ENCODE assay signal across 12 mouse cellular contexts in the genomic region with DNA sequence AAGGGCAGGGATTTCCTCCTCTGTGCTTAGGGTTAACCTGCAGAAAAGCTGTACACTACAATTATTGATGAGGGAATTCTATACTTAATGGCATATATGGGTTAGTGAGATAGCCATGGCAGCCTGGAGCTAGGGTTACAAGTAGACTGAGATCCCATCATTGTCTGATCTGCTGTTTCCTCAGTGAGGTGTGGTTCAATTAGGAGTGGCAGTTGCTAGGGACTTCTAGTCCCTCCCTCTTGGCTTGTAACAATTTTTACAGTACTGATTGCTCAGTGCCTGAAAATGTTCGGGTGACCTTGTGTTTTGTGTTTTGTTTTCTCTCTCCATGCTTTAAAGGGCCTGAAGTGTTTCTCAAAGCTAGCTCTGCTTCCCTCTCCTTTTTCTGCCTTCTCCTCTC. TPM values are rescaled to one million over a fixed set of nuclear protein-coding genes. Genes with fewer than 3 reads are reported as not detected.
DNase-seq lines count a peak whose midpoint lies in the region; ATAC-seq and TF ChIP-seq lines count a peak whose summit lies in the region.
"Had no signal": no experiment of that assay in that cellular context is flagged by ENCODE, and none has a peak within 500 bp of the region (broad histone marks: within the 10 kb centered on the region; RNA-seq: fewer than 3 reads in every experiment).

No protein-coding gene starts in this region.

- no peak; the same call in 1 of the 2 replicates for TF ChIP-seq POLR2A in cerebellum, adult 2 months (IDR thresholded peaks at IDR 0.05; ENCODE audit: borderline replicate concordance, insufficient read depth, low read length)

- TF ChIP-seq CTCF in cerebellum, adult 2 months (IDR thresholded peaks at IDR 0.05; ENCODE audit: borderline replicate concordance, insufficient read depth, low read depth, low read length): no peak
- no peak for TF ChIP-seq CTCF in hindbrain, postnatal 0 days (IDR thresholded peaks at IDR 0.05; ENCODE audit: low read depth)

- peak overlapping the region; percentile 81 for H3K4me3 ChIP-seq in cerebellum, adult 2 months (replicated peaks; ENCODE audit: insufficient read depth, low read depth, low read length)
- H3K4me3 ChIP-seq in forebrain, embryonic 11.5 days (ENCODE audit: low read depth, low read length): peak overlapping the region; percentile 94
- H3K4me3 ChIP-seq in hindbrain, postnatal 0 days (ENCODE audit: low read length): peak overlapping the region; percentile 97
- H3K4me3 ChIP-seq in neural tube, embryonic 12.5 days: peak overlapping the region; percentile 87
- H3K4me3 ChIP-seq: heart, adult 2 months; liver, embryonic 13.5 days had no signal

- no peak overlapping the region for H3K27ac ChIP-seq in cerebellum, adult 2 months (ENCODE audit: insufficient read depth, low read length)
- H3K27ac ChIP-seq in forebrain, embryonic 11.5 days (ENCODE audit: low read depth, low read length): no peak overlapping the region
- peak overlapping the region; percentile 91; the same call in 1 of the 2 replicates for H3K27ac ChIP-seq in hindbrain, postnatal 0 days
- no peak overlapping the region for H3K27ac ChIP-seq in neural tube, embryonic 12.5 days
- H3K27ac ChIP-seq: heart, adult 2 months; liver, embryonic 13.5 days had no signal

- 3% methylated on average over 1 of the region's 1 CpGs for WGBS in cerebellum, adult 2 months
- 75% methylated on average over 1 of the region's 1 CpGs for WGBS in forebrain, embryonic 11.5 days
- WGBS in hindbrain, postnatal 0 days: 15% methylated on average over 1 of the region's 1 CpGs
- WGBS in neural tube, embryonic 12.5 days: 64% methylated on average over 1 of the region's 1 CpGs

- no peak for ATAC-seq in forebrain, embryonic 11.5 days (replicated peaks; ENCODE audit: low FRiP score)
- ATAC-seq in hindbrain, postnatal 0 days: no peak
- no peak for ATAC-seq in neural tube, embryonic 12.5 days (ENCODE audit: low FRiP score, low read depth)

- H3K27me3 ChIP-seq in cerebellum, adult 2 months (ENCODE audit: control insufficient read depth, insufficient read depth, low read length): no peaks in the 10 kb centered on the region
- no peaks in the 10 kb centered on the region for H3K27me3 ChIP-seq in forebrain, embryonic 11.5 days (ENCODE audit: control insufficient read depth, insufficient read depth, low read length)
- H3K27me3 ChIP-seq in hindbrain, postnatal 0 days (ENCODE audit: insufficient read depth, low read length): no peaks in the 10 kb centered on the region
- no peaks in the 10 kb centered on the region for H3K27me3 ChIP-seq in neural tube, embryonic 12.5 days (replicated peaks)

- H3K36me3 ChIP-seq in forebrain, embryonic 11.5 days (ENCODE audit: control insufficient read depth, insufficient read depth, low read length): peaks cover 2% of the 10 kb centered on the region; the same call in 1 of the 2 replicates
- no peaks in the 10 kb centered on the region for H3K36me3 ChIP-seq in hindbrain, postnatal 0 days (ENCODE audit: insufficient read depth, low read length)
- peaks cover 11% of the 10 kb centered on the region for H3K36me3 ChIP-seq in neural tube, embryonic 12.5 days
- H3K36me3 ChIP-seq: G1E; liver, embryonic 13.5 days had no signal

- no peaks in the 10 kb centered on the region for H3K9me3 ChIP-seq in forebrain, embryonic 11.5 days (ENCODE audit: control insufficient read depth, low read length)
- no peaks in the 10 kb centered on the region for H3K9me3 ChIP-seq in hindbrain, postnatal 0 days (ENCODE audit: low read length)
- no peaks in the 10 kb centered on the region for H3K9me3 ChIP-seq in neural tube, embryonic 12.5 days
- H3K9me3 ChIP-seq: G1E; liver, embryonic 13.5 days had no signal

- H3K4me2 ChIP-seq in forebrain, embryonic 11.5 days (ENCODE audit: low read depth, low read length, severe bottlenecking): peak overlapping the region; percentile 51
- peak overlapping the region; percentile 67 for H3K4me2 ChIP-seq in hindbrain, postnatal 0 days (ENCODE audit: low read depth, low read length)
- peak overlapping the region; percentile 66 for H3K4me2 ChIP-seq in neural tube, embryonic 12.5 days (replicated peaks)
- H3K4me2 ChIP-seq: liver, embryonic 13.5 days had no signal

- peak in 1 of 2 experiments; percentile 50 for DNase-seq in cerebellum, adult 2 months
- DNase-seq in cerebellum, postnatal 25 days: no peak
- no peak for DNase-seq in forebrain, embryonic 11.5 days (ENCODE audit: low spot score)
- DNase-seq in hindbrain, postnatal 0 days (ENCODE audit: low spot score): peak; percentile 38
- DNase-seq in adrenal gland, adult 18-20 months (ENCODE audit: low spot score in 2 of 2): no peak
- DNase-seq in kidney, adult 8-10 months: no peak
- no peak for DNase-seq in thymus, postnatal 36 days
- DNase-seq: heart, adult 2 months; liver, embryonic 13.5 days; thymus, postnatal 25 days had no signal

- H3K4me1 ChIP-seq in cerebellum, adult 2 months (ENCODE audit: control insufficient read depth, insufficient read depth, low read length): no peaks in the 10 kb centered on the region; the same call in 1 of the 2 replicates
- H3K4me1 ChIP-seq in forebrain, embryonic 11.5 days (replicated peaks; ENCODE audit: control insufficient read depth, insufficient read depth, low read length): no peaks in the 10 kb centered on the region; the same call in 1 of the 2 replicates
- 0 out of 2 replicates have a peak, but pooled peaks cover 6% of the 10 kb centered on the region for H3K4me1 ChIP-seq in hindbrain, postnatal 0 days (ENCODE audit: insufficient read depth, low read length)
- H3K4me1 ChIP-seq in neural tube, embryonic 12.5 days: peaks cover 12% of the 10 kb centered on the region; the same call in 1 of the 2 replicates

- no peak overlapping the region; the same call in 1 of the 2 replicates for H3K9ac ChIP-seq in forebrain, embryonic 11.5 days (ENCODE audit: low read length)
- peak overlapping the region; percentile 97; the same call in 1 of the 2 replicates for H3K9ac ChIP-seq in hindbrain, postnatal 0 days (replicated peaks; ENCODE audit: low read length)
- H3K9ac ChIP-seq in neural tube, embryonic 12.5 days: peak overlapping the region; percentile 88
- H3K9ac ChIP-seq: liver, embryonic 13.5 days had no signal

RNA-seq across cellular contexts. Expression of gene Kif5c, which starts 2.1 kb away (rescaled TPM):
- polyA plus RNA-seq in cerebellum, adult 2 months (2012; rRNA removed): 257 and 291 TPM in 2 replicates
- polyA plus RNA-seq in forebrain, embryonic 11.5 days (2014; fragmentation: Nextera tagmentation; extraction: Ambion mirVana): 88.9 and 90.1 TPM in 2 replicates
- 262 and 290 TPM in 2 replicates for total RNA-seq in hindbrain, postnatal 0 days (2014; rRNA removed)
- 145 and 151 TPM in 2 replicates for polyA plus RNA-seq in hindbrain, postnatal 0 days (2015; fragmentation: Nextera tagmentation; extraction: Ambion mirVana)
- 165 and 168 TPM in 2 replicates for polyA plus RNA-seq in neural tube, embryonic 12.5 days (2016; fragmentation: Nextera tagmentation; extraction: Ambion mirVana)
- 1 to 10 TPM; 6.6 to 7.3 TPM for total RNA-seq in adrenal gland, adult 18-20 months (2021)
